Mouse (Mus musculus): ENCODE measurements around the gene Rad51. TPM values are rescaled to one million over a fixed set of nuclear protein-coding genes. Genes with fewer than 3 reads are reported as not detected.

Gene Rad51
- polyA plus RNA-seq, 1 experiment, result 5.0 TPM

DNA sequence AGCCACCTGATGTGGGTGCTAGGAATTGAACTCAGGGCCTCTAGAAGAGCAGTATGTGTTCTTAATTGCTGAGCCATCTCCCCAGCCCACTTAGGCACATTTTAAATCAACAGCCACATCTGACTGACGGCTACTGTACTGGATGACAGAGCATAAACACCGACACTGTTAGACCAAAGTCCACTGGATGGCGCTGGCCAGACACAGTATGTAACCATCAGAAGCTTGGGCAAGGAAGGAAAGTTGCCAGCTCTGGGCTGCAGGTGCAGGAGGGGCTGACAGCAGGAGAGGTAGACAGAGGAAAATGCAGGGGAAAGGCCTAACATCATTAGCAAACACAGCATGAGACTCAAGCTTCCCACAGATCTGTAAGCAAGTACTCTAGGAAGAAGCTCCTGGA, 64.2 kb downstream of the Rad51 start:
- H3K36me3 ChIP-seq (ENCODE audit: control insufficient read depth, insufficient read depth, low read length), result peaks cover 8% of the 10 kb centered on the region; the same call in 1 of the 2 replicates
- no peak for TF ChIP-seq POLR2A (IDR thresholded peaks at IDR 0.05; ENCODE audit: low read depth, low read length)
- TF ChIP-seq CTCF (IDR thresholded peaks at IDR 0.05; ENCODE audit: extremely low read depth, insufficient read depth, insufficient read length, insufficient replicate concordance), result no peak
- no peak for DNase-seq (ENCODE audit: low read depth in 1 of 2, low spot score in 2 of 2)

DNA sequence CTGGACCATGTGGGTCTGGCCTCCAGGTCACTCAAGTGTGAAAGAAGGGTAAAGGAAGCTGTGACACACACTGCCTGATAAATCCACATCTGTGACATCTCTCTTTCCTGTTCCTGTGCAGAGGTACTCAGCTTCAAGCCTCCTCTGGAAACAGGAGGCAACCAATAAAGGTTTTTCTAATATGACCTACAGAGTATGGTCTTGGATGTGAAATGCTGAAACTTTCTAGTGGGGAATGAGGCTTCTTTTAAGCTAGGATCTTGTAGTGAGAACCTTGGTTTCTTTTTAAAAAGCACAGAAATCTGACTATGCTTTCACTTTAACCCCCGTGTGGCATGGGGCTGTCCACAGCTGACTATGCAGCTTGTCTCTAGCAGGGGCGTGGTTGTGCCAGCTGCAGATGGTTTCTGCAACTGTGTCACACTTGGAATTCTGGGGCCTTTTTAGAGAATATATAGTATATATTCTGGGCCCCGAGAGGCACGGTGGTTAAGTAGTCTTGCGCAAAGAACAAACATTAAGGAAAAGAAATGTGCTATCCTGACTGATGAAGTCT, 64.9 kb downstream of the Rad51 start:
- Histone ChIP-seq H3K36me3 (ENCODE audit: control insufficient read depth, insufficient read depth, low read length) (peaks cover 8% of the 10 kb centered on the region; the same call in 1 of the 2 replicates), H3K4me3 (ENCODE audit: extremely low read depth, insufficient read depth, insufficient read length) (no peak overlapping the region), H3K4me1 (ENCODE audit: control insufficient read depth, insufficient read depth, insufficient read length) (peaks cover 3% of the 10 kb centered on the region; the same call in 1 of the 2 replicates), H3K27me3 (ENCODE audit: control insufficient read depth, insufficient read depth, low read length) (no peaks in the 10 kb centered on the region), H3K27ac (ENCODE audit: insufficient read depth, low read length) (no peak overlapping the region)
- WGBS, result 46% methylated on average over 5 of the region's 5 CpGs
- no peak for TF ChIP-seq CTCF (IDR thresholded peaks at IDR 0.05; ENCODE audit: extremely low read depth, insufficient read depth, insufficient read length, insufficient replicate concordance)
- no peak for TF ChIP-seq POLR2A (IDR thresholded peaks at IDR 0.05; ENCODE audit: low read depth, low read length)
- no peak for DNase-seq (ENCODE audit: low read depth in 1 of 2, low spot score in 2 of 2)

More for the DNA sequence above, 64.2 kb downstream of the Rad51 start:
- no peak overlapping the region for H3K4me3 ChIP-seq (ENCODE audit: extremely low read depth, insufficient read depth, insufficient read length)
- H3K4me1 ChIP-seq (ENCODE audit: control insufficient read depth, insufficient read depth, insufficient read length), result peaks cover 3% of the 10 kb centered on the region; the same call in 1 of the 2 replicates
- 80% methylated on average over 3 of the region's 3 CpGs for WGBS
- H3K27me3 ChIP-seq (ENCODE audit: control insufficient read depth, insufficient read depth, low read length), result no peaks in the 10 kb centered on the region
- no peak overlapping the region for H3K27ac ChIP-seq (ENCODE audit: insufficient read depth, low read length)

DNA sequence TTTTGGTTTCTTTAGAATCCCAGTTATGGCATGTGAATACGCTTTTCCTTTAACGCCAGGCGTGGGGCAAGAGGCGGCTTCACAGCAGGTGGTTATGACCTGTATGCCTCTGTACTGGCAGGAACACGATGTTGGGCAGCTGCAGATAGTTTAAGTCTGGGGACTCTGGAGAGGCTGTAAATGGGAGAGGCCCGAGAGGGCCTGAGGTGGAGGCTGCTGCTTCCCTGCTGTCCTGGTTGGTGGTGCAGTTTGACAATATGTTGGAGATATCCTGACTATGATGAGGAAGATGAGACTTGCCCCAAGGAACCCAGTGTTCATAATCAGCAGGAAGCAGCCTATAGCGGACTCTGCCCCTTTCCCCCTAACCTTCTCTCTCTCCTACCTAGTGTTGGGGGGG, 70.3 kb downstream of the Rad51 start:
- H3K27ac ChIP-seq (ENCODE audit: insufficient read depth, low read length), result no peak overlapping the region
- H3K27me3 ChIP-seq (ENCODE audit: control insufficient read depth, insufficient read depth, low read length), result no peaks in the 10 kb centered on the region
- no peaks in the 10 kb centered on the region for H3K4me1 ChIP-seq (ENCODE audit: control insufficient read depth, insufficient read depth, insufficient read length)
- 91% methylated on average over 7 of the region's 7 CpGs for WGBS
- DNase-seq (ENCODE audit: low read depth in 1 of 2, low spot score in 2 of 2), result no peak
- H3K4me3 ChIP-seq (ENCODE audit: extremely low read depth, insufficient read depth, insufficient read length), result no peak overlapping the region
- TF ChIP-seq POLR2A (IDR thresholded peaks at IDR 0.05; ENCODE audit: low read depth, low read length) (no peak), CTCF (IDR thresholded peaks at IDR 0.05; ENCODE audit: extremely low read depth, insufficient read depth, insufficient read length, insufficient replicate concordance) (no peak)
- H3K36me3 ChIP-seq (ENCODE audit: control insufficient read depth, insufficient read depth, low read length), result peaks cover 20% of the 10 kb centered on the region

DNA sequence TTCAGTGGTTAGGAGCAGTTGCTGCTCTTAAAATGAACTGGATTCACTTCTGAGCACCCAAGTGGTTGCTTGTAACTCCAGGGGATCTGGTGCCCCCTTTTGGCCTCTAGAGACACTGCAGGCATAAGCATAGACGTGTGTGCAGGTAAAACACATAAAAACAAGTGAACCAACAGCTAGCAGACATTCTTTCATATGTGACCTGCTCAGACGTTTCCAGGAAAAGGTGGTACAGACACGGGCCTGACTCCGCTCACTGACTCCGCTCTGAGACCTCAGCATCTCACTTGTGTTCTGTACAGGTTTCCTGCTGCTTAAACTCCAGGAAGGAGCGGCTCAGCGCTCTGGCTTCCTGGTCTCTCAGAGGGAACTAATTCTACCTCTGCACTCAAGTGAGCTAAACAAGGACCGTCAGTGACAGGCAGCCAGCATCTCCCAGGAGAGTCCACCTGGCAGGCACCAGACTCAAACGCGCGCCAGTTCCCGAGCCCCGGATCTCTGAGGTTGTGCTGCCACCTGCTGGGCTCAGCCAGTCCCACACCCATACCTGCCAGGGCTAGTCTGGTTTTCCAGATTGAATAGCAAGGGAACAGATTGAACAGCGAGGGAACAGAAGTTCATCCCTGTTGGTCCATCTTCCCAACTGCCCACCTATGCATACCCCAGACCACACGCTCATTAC, 76.6 kb downstream of the Rad51 start:
- no peak for TF ChIP-seq POLR2A (IDR thresholded peaks at IDR 0.05; ENCODE audit: low read depth, low read length)
- TF ChIP-seq CTCF (IDR thresholded peaks at IDR 0.05; ENCODE audit: extremely low read depth, insufficient read depth, insufficient read length, insufficient replicate concordance), result peak; percentile 98
- 3% methylated on average over 15 of the region's 15 CpGs for WGBS
- peak overlapping the region; percentile 29 for H3K4me3 ChIP-seq (ENCODE audit: extremely low read depth, insufficient read depth, insufficient read length)
- H3K4me1 ChIP-seq (ENCODE audit: control insufficient read depth, insufficient read depth, insufficient read length), result peaks cover 2% of the 10 kb centered on the region; the same call in 1 of the 2 replicates
- peaks cover 9% of the 10 kb centered on the region for H3K36me3 ChIP-seq (ENCODE audit: control insufficient read depth, insufficient read depth, low read length)
- no peak overlapping the region for H3K27ac ChIP-seq (ENCODE audit: insufficient read depth, low read length)
- H3K27me3 ChIP-seq (ENCODE audit: control insufficient read depth, insufficient read depth, low read length), result no peaks in the 10 kb centered on the region
- DNase-seq (ENCODE audit: low read depth in 1 of 2, low spot score in 2 of 2), result peak; percentile 59 to 81

DNA sequence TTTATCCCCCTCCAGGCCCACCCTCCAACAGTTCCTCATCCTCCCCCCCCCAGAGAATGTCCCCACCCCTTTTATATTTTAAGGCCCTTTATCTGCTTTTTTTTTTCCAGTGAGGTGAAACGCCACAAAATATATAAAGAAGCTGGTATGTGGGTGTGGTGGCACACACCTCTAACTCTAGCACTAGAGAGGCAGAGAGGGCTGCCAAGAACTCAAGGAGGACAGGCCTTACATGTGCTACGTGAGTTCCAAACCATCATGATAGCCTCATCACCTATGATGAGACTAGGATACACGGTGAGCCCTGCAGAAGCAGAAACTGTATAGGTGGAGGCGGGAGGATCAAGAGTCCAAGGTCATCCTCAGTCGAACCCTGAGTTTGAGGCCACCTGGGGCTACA, 78.4 kb downstream of the Rad51 start:
- Histone ChIP-seq H3K4me1 (ENCODE audit: control insufficient read depth, insufficient read depth, insufficient read length) (peaks cover 2% of the 10 kb centered on the region; the same call in 1 of the 2 replicates), H3K27ac (ENCODE audit: insufficient read depth, low read length) (no peak overlapping the region), H3K36me3 (ENCODE audit: control insufficient read depth, insufficient read depth, low read length) (peaks cover 2% of the 10 kb centered on the region; the same call in 1 of the 2 replicates), H3K27me3 (ENCODE audit: control insufficient read depth, insufficient read depth, low read length) (no peaks in the 10 kb centered on the region), H3K4me3 (ENCODE audit: extremely low read depth, insufficient read depth, insufficient read length) (no peak overlapping the region)
- DNase-seq (ENCODE audit: low read depth in 1 of 2, low spot score in 2 of 2), result no peak
- 82% methylated on average over 5 of the region's 5 CpGs for WGBS
- TF ChIP-seq CTCF (IDR thresholded peaks at IDR 0.05; ENCODE audit: extremely low read depth, insufficient read depth, insufficient read length, insufficient replicate concordance), result no peak
- no peak for TF ChIP-seq POLR2A (IDR thresholded peaks at IDR 0.05; ENCODE audit: low read depth, low read length)

DNA sequence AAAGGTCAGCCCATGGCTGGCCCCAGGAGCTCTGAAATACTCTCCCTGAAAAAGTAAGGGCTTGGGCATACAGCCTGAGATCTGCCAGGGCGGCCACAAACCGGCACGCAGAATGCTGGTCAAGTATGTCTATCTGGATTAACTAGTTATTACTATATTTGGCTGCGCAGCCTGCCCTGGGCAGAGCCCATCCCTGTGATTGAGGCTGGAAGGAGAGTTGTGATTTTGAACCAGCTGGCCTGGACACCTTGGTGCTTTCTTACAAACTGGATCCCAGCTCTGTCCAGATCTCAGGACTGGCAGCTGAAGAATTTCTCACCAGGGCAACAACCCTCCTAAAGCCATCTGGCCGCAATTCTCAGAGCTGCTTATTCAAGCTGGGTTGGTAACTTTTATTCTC, 81.5 kb downstream of the Rad51 start:
- Histone ChIP-seq H3K36me3 (ENCODE audit: control insufficient read depth, insufficient read depth, low read length) (no peaks in the 10 kb centered on the region), H3K4me3 (ENCODE audit: extremely low read depth, insufficient read depth, insufficient read length) (no peak overlapping the region), H3K27ac (ENCODE audit: insufficient read depth, low read length) (no peak overlapping the region), H3K4me1 (ENCODE audit: control insufficient read depth, insufficient read depth, insufficient read length) (peaks cover under 1% of the 10 kb centered on the region; the same call in 1 of the 2 replicates), H3K27me3 (ENCODE audit: control insufficient read depth, insufficient read depth, low read length) (no peaks in the 10 kb centered on the region)
- TF ChIP-seq CTCF (IDR thresholded peaks at IDR 0.05; ENCODE audit: extremely low read depth, insufficient read depth, insufficient read length, insufficient replicate concordance), result no peak
- no peak for TF ChIP-seq POLR2A (IDR thresholded peaks at IDR 0.05; ENCODE audit: low read depth, low read length)
- DNase-seq (ENCODE audit: low read depth in 1 of 2, low spot score in 2 of 2), result no peak
- whole genome bisulfite sequencing, result 95% methylated on average over 5 of the region's 5 CpGs
